Mouse (Mus musculus) retina, embryonic 14.5 days (tissue): ENCODE measurements around the gene Slc17a6.

Experiments used
- DNase-seq: peaks from one replicate; pipeline ENCODE4 v3.0.0-alpha.2; 2015; ENCODE audit warnings: low spot score

The Slc17a6 gene

GRCm38 (mm10) chr7:51621694-51622145, at the start of gene Slc17a6:
Gene Slc17a6, plus strand, starts transcription at chr7:51622006.
- DNase-seq, result peak; percentile 83

- DNase-seq, result no peak
Observed at GRCm38 (mm10) chr7:51600021-51600420, 21.8 kb upstream of the Slc17a6 start.

GRCm38 (mm10) chr7:51603741-51604140, 18.1 kb upstream of the Slc17a6 start:
- DNase-seq, result no peak

- peak; percentile 75 for DNase-seq
Observed at GRCm38 (mm10) chr7:51614404-51614803, 7.4 kb upstream of the Slc17a6 start.

- peak; percentile 78 for DNase-seq
Observed at GRCm38 (mm10) chr7:51617941-51618340, 3.9 kb upstream of the Slc17a6 start.

- DNase-seq, result no peak
Observed at GRCm38 (mm10) chr7:51618412-51618811, 3.4 kb upstream of the Slc17a6 start.

- DNase-seq, result no peak
Observed at GRCm38 (mm10) chr7:51619977-51620376, 1.8 kb upstream of the Slc17a6 start.

- DNase-seq, result peak; percentile 28
Observed at GRCm38 (mm10) chr7:51622196-51622595, 390 bp downstream of the Slc17a6 start.

- DNase-seq, result peak; percentile 13
Observed at GRCm38 (mm10) chr7:51622666-51623065, 860 bp downstream of the Slc17a6 start.

- peak; percentile 55 for DNase-seq
Observed at GRCm38 (mm10) chr7:51624336-51624897, 2.6 kb downstream of the Slc17a6 start.

- peak; percentile 49 for DNase-seq
Observed at GRCm38 (mm10) chr7:51625161-51625560, 3.4 kb downstream of the Slc17a6 start.

- DNase-seq, result peak; percentile 23
Observed at GRCm38 (mm10) chr7:51625591-51626255, 3.9 kb downstream of the Slc17a6 start.

- DNase-seq, result peak; percentile 38
Observed at GRCm38 (mm10) chr7:51626451-51627000, 4.7 kb downstream of the Slc17a6 start.

- DNase-seq, result peak; percentile 64
Observed at GRCm38 (mm10) chr7:51627001-51627631, 5.3 kb downstream of the Slc17a6 start.

- peak; percentile 34 for DNase-seq
Observed at GRCm38 (mm10) chr7:51627666-51628065, 5.9 kb downstream of the Slc17a6 start.

- peak; percentile 27 for DNase-seq
Observed at GRCm38 (mm10) chr7:51628349-51628748, 6.5 kb downstream of the Slc17a6 start.

- peak; percentile 36 for DNase-seq
Observed at GRCm38 (mm10) chr7:51629206-51629605, 7.4 kb downstream of the Slc17a6 start.

- DNase-seq, result no peak
Observed at GRCm38 (mm10) chr7:51631171-51631570, 9.4 kb downstream of the Slc17a6 start.

- DNase-seq, result peak; percentile 32
Observed at GRCm38 (mm10) chr7:51632543-51633229, 10.9 kb downstream of the Slc17a6 start.

- peak; percentile 14 for DNase-seq
Observed at GRCm38 (mm10) chr7:51633230-51633844, 11.5 kb downstream of the Slc17a6 start.

GRCm38 (mm10) chr7:51657152-51657551, 35.3 kb downstream of the Slc17a6 start:
- no peak for DNase-seq

GRCm38 (mm10) chr7:51662441-51662840, 40.6 kb downstream of the Slc17a6 start:
- no peak for DNase-seq
